Mouse (Mus musculus) forebrain, embryonic 11.5 days (tissue): ENCODE measurements at regions not wholly inside any gene's neighbourhood (a gene's known extent, or its start where the extent isn't known, plus 50 kb on each side); places are given as distances from the start of the nearest gene placed in this dataset.

Experiments
- ATAC-seq: fragments of 200-750 bp; cut with Nextera tagmentation; replicated peaks from 2 replicates; pipeline ENCODE4 v1.8.0; 2017; ENCODE audit warnings: moderate TSS enrichment; ENCODE audit not compliant: low FRiP score
- DNase-seq: peaks from one replicate; pipeline ENCODE4 v3.0.0-alpha.2; 2017; ENCODE audit warnings: low spot score
- H3K27ac ChIP-seq: fragments of 300-500 bp; sonication (generic); 2 replicates; pipeline ENCODE4 v1.5.1; 2014; ENCODE audit warnings: low read depth, low read length
- H3K27me3 ChIP-seq: fragments of 300-500 bp; sonication (generic); 2 replicates; pipeline ENCODE4 v1.6.1; 2014; ENCODE audit warnings: mild to moderate bottlenecking, low read length, mixed read lengths; ENCODE audit not compliant: control insufficient read depth, insufficient read depth
- H3K36me3 ChIP-seq: fragments of 300-500 bp; sonication (generic); 2 replicates; pipeline ENCODE4 v1.6.1; 2014; ENCODE audit warnings: mild to moderate bottlenecking, low read length, moderate library complexity, mixed read lengths; ENCODE audit not compliant: control insufficient read depth, insufficient read depth
- H3K4me1 ChIP-seq: fragments of 300-500 bp; sonication (generic); replicated peaks from 2 replicates; pipeline ENCODE4 v1.6.1; 2014; ENCODE audit warnings: low read length, mixed read lengths; ENCODE audit not compliant: control insufficient read depth, insufficient read depth
- H3K4me2 ChIP-seq: fragments of 300-500 bp; sonication (generic); 2 replicates; pipeline ENCODE4 v1.6.1; 2014; ENCODE audit warnings: low read depth, mild to moderate bottlenecking, low read length, moderate library complexity, mixed read lengths; ENCODE audit not compliant: severe bottlenecking
- H3K4me3 ChIP-seq: fragments of 300-500 bp; sonication (generic); 2 replicates; pipeline ENCODE4 v1.5.1; 2014; ENCODE audit warnings: low read depth, low read length
- H3K9ac ChIP-seq: fragments of 300-500 bp; sonication (generic); 2 replicates; pipeline ENCODE4 v1.6.1; 2014; ENCODE audit warnings: low read length
- H3K9me3 ChIP-seq: fragments of 300-500 bp; sonication (generic); 2 replicates; pipeline ENCODE4 v1.6.1; 2016; ENCODE audit warnings: low read length, mixed read lengths; ENCODE audit not compliant: control insufficient read depth
- WGBS: fragments of 180-500 bp; shearing (Covaris S2); extraction: QIAGEN DNeasy Blood & Tissue Kit; methylation state at CpG from one replicate; pipeline ENCODE4 v1.1.7; 2014; 5-methylcytosine and 5-hydroxymethylcytosine counted together

GRCm38 (mm10) chr1:57608423-57608679 lies 165.6 kb upstream of the Spats2l start:
- 14% methylated on average over 2 of the region's 2 CpGs for whole genome bisulfite sequencing
- Histone ChIP-seq H3K4me2 (peak overlapping the region; percentile 18; the same call in 1 of the 2 replicates), H3K9ac (no peak overlapping the region), H3K27ac (no peak overlapping the region), H3K36me3 (no peaks in the 10 kb centered on the region), H3K4me1 (peaks cover 13% of the 10 kb centered on the region; the same call in 1 of the 2 replicates), H3K4me3 (no peak overlapping the region), H3K27me3 (peaks cover 21% of the 10 kb centered on the region), H3K9me3 (no peaks in the 10 kb centered on the region)
- ATAC-seq (peak; percentile 81), DNase-seq (no peak)

GRCm38 (mm10) chr1:57609307-57609706 lies 164.7 kb upstream of the Spats2l start:
- Histone ChIP-seq H3K27ac (no peak overlapping the region), H3K4me2 (0 out of 2 replicates have a peak overlapping the region, but pooled peaks have one; percentile 0), H3K4me1 (peaks cover 13% of the 10 kb centered on the region; the same call in 1 of the 2 replicates), H3K4me3 (no peak overlapping the region), H3K36me3 (no peaks in the 10 kb centered on the region), H3K9me3 (no peaks in the 10 kb centered on the region), H3K9ac (no peak overlapping the region), H3K27me3 (peaks cover 21% of the 10 kb centered on the region)
- DNase-seq = no peak
- ATAC-seq = no peak
- 12% methylated on average over 6 of the region's 6 CpGs for WGBS

DNA sequence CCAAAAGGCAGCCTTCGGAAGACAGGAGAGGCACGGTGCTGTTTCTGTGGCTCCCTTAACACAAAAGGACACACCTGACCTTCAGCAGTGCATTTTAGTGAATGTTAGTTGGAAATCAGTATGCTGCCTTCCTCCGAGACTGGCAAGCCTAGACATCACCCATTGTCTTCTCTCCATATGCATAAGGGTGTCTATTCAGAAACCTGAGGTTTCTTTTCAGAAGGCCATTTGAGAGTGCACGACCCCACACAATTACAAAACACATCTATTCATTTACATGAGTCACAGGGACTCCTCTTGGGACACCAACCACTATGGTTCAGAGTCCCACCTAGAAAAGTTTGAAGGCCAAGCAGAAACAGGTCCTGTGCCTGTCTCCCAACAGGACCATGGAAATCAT lies 161.8 kb upstream of the Spats2l start:
- Histone ChIP-seq H3K27me3 (peaks cover 11% of the 10 kb centered on the region), H3K9me3 (no peaks in the 10 kb centered on the region), H3K4me3 (no peak overlapping the region), H3K27ac (no peak overlapping the region), H3K9ac (no peak overlapping the region), H3K4me2 (no peak overlapping the region), H3K36me3 (no peaks in the 10 kb centered on the region), H3K4me1 (peaks cover 12% of the 10 kb centered on the region; the same call in 1 of the 2 replicates)
- DNase-seq (no peak), ATAC-seq (no peak)
- 61% methylated on average over 4 of the region's 4 CpGs for WGBS

DNA sequence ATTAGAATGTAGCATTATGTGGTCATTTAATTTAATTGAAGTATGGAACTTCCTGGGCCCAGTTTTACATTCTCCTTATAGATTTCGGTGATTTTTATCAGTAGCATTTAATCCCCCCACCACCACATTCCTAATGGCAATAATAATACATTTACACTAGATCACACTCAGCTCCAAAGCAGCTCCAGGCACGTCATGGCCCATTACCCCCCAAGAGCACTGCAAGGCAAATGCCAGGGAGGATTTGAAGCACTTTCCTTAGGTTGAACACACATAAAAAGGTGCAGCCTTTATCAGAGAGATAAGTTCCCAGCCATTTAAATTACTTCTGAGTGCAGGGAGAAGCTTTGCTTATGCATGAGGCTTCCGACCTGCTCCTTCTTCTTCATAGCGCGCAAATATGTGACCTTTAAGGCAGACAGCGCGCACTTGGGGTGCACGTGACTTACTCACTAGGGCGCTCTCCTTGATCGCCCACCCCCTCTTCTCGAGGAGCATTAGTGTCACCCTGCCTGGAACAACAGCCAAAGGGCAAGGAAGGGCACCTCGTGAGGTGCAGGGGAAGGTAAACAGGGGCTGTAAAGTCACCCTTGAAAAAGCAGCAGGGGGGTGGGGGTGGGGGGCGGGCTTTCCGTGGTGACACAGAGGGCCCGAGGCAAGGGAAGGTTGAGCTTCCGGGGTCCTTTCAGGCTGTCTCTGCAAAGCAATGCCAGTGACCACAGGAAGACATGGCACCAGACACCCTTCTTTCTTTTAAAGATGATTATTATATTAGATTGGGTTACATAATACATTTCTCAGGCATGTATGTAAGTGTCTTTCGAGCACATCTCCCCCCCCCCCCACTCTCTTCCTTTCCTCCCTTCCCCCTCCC lies 160.8 kb upstream of the Spats2l start:
- Histone ChIP-seq H3K4me1 (peaks cover 8% of the 10 kb centered on the region; the same call in 1 of the 2 replicates), H3K9ac (no peak overlapping the region), H3K4me2 (no peak overlapping the region), H3K27ac (no peak overlapping the region), H3K27me3 (peaks cover 11% of the 10 kb centered on the region), H3K36me3 (no peaks in the 10 kb centered on the region), H3K4me3 (no peak overlapping the region), H3K9me3 (no peaks in the 10 kb centered on the region)
- ATAC-seq (no peak), DNase-seq (no peak)
- 16% methylated on average over 16 of the region's 17 CpGs for WGBS

- DNase-seq (no peak), ATAC-seq (no peak)
- Histone ChIP-seq H3K4me1 (peaks cover 3% of the 10 kb centered on the region; the same call in 1 of the 2 replicates), H3K4me2 (no peak overlapping the region), H3K36me3 (no peaks in the 10 kb centered on the region), H3K9ac (no peak overlapping the region), H3K9me3 (no peaks in the 10 kb centered on the region), H3K27me3 (peaks cover 9% of the 10 kb centered on the region), H3K4me3 (no peak overlapping the region), H3K27ac (no peak overlapping the region)
Measured at GRCm38 (mm10) chr1:57615155-57615554, 158.8 kb upstream of the Spats2l start.

- Histone ChIP-seq H3K4me1 (peaks cover 1% of the 10 kb centered on the region; the same call in 1 of the 2 replicates), H3K9ac (no peak overlapping the region), H3K9me3 (no peaks in the 10 kb centered on the region), H3K27me3 (no peaks in the 10 kb centered on the region), H3K4me2 (no peak overlapping the region), H3K4me3 (no peak overlapping the region), H3K27ac (no peak overlapping the region), H3K36me3 (no peaks in the 10 kb centered on the region)
- no peak for ATAC-seq
- 86% methylated on average over 3 of the region's 3 CpGs for WGBS
- no peak for DNase-seq
Measured at GRCm38 (mm10) chr1:57617316-57617715, 156.6 kb upstream of the Spats2l start.

DNA sequence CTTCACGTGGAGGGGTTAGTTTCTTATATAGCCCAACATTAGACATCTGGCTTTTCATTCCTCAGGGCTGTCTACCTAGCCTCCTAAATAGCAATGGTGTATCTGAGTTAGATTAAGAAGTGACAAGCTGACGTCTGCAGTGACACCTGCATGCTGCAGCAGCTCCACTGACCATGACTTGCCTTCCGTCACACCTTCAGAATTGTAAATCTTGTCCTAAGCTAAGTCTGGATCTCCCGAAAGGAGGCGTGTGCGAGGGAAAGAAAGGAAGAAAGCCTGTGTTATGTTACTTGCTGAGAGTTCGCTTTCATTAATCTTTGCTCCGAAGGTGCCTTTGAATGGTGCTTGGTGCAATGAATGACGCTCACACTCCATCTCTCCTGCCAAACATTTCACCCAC lies 151.4 kb upstream of the Spats2l start:
- H3K36me3 ChIP-seq = no peaks in the 10 kb centered on the region
- H3K27me3 ChIP-seq = no peaks in the 10 kb centered on the region
- no peak overlapping the region for H3K4me2 ChIP-seq
- DNase-seq (no peak), ATAC-seq (no peak)
- WGBS = 82% methylated on average over 9 of the region's 9 CpGs
- no peaks in the 10 kb centered on the region for H3K4me1 ChIP-seq
- no peak overlapping the region for H3K27ac ChIP-seq
- no peak overlapping the region for H3K9ac ChIP-seq
- H3K4me3 ChIP-seq = no peak overlapping the region
- H3K9me3 ChIP-seq = no peaks in the 10 kb centered on the region

DNA sequence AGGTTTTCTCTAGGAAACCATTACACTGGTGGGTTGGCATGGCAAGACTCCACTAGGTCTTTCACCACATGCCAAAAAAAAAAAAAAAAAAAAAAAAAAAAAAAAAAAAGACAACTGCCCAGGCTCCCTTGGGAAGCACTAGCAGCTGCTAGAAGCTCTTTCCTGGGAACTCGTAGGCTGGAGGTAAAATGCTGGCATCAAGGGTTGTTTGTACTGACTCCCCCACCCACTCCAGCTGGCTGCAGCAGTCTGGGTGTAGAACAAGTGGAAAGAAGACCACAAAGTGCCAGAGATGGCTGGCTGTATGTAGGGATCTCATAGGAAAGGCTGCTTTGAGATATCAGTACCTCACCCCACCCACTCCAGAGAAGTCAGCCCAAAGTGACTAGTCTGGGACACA lies 140.0 kb upstream of the Spats2l start:
- H3K9me3 ChIP-seq = no peaks in the 10 kb centered on the region
- 62% methylated on average over 1 of the region's 1 CpGs for WGBS
- H3K36me3 ChIP-seq = no peaks in the 10 kb centered on the region

DNA sequence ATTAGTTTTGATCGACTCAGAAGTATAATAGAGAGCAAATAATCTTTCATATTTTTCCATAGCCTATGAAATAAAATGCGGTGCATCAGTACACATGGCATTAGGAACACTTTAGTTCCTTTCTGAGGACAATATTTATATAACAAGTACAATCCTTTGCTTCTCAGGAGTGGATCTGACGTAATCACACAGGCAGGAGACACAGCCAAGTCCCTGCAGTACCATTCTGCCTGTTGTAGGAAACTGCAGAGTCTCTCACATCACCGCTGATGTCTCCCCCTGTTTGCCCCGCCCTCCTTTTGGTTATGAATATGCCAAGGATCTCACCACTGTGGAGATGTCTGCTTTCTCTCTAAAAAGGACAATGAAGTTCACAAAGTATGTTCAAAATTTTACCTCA lies 131.8 kb upstream of the Spats2l start:
- no peaks in the 10 kb centered on the region for H3K4me1 ChIP-seq
- no peaks in the 10 kb centered on the region for H3K27me3 ChIP-seq
- H3K36me3 ChIP-seq = no peaks in the 10 kb centered on the region
- ATAC-seq (no peak), DNase-seq (no peak)
- no peak overlapping the region for H3K27ac ChIP-seq
- H3K9me3 ChIP-seq = no peaks in the 10 kb centered on the region
- H3K4me3 ChIP-seq = no peak overlapping the region
- 90% methylated on average over 5 of the region's 5 CpGs for whole genome bisulfite sequencing
- no peak overlapping the region for H3K4me2 ChIP-seq
- H3K9ac ChIP-seq = no peak overlapping the region

More for the DNA sequence above, 140.0 kb upstream of the Spats2l start:
- H3K9ac ChIP-seq = no peak overlapping the region
- H3K27me3 ChIP-seq = no peaks in the 10 kb centered on the region
- no peaks in the 10 kb centered on the region for H3K4me1 ChIP-seq
- no peak overlapping the region for H3K4me2 ChIP-seq
- no peak overlapping the region for H3K4me3 ChIP-seq
- ATAC-seq (no peak), DNase-seq (no peak)
- H3K27ac ChIP-seq = no peak overlapping the region
